Mouse (Mus musculus): ENCODE results near the gene Rnf41.

Rnf41 gene

DNA sequence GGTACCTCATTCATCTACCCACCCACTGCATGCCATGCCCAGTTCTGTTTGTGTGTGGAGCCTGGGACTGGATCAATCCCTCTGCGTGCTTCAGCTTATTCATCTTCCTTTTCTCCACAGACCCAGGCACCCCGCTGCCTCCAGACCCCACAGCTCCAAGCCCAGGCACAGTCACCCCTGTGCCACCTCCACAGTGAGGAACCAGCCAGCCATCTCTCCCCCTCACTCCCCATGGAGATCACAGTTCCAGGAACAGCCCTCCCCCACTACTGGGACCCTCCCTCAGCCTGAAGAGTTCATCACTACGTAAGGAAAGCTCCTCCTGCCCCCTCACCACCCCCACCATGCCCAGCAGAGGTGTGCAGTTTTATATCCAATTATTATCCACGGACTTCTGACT is 77.3 kb downstream of the Rnf41 start:
- DNase-seq, result no peak

GRCm38 (mm10) chr10:128489380-128489779 is 77.9 kb downstream of the Rnf41 start:
- DNase-seq, result no peak

DNA sequence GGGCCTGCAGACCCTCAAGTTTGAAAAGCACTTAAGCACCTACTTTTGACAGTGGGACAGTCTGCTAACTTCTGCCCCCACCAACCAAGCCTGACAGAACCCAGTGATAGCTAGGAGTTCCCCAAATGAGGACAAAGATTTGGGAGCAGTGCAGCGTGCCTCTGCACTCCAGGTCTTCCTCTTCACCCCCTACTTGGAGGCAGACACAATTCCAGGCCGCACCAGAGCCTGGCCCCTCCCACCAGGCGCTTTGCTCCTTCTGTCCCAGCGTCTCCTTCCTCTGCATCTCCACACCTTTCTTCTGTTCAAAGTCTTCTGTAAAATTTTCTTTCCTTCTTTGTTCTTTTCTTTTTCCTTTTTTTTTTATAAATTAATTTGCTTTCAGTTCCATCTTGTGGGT is 78.3 kb downstream of the Rnf41 start:
- no peak for DNase-seq

- DNase-seq, result no peak
Observed at GRCm38 (mm10) chr10:128490232-128490631, 78.8 kb downstream of the Rnf41 start.

DNA sequence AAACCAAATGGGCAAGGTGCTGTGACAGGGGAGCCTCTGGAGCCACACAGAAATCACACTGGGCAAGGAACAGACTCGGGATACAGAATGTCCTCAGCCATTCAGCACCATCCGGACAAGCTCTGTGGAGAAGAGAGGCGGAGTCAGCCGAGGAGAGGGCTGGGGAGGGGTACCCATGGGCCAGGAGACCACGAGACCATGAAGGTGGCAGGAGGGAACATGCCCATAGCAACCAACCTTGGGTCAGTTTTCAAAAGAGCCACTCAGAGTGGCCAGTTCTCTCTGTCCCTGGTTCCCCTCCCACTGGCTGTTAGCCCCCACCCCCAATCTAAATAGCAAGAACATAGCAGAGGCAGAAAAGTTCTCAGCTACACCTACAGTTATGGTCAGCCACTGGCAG is 79.5 kb downstream of the Rnf41 start:
- no peak for DNase-seq

Measured in kidney, adult 9 months (tissue).